Mouse (Mus musculus): ENCODE data around the gene Sorbs2. TPM values are rescaled to one million over a fixed set of nuclear protein-coding genes. Genes with fewer than 3 reads are reported as not detected.

The Sorbs2 gene
- polyA plus RNA-seq, 1 experiment from 2014 or later = 32.2 TPM

DNA sequence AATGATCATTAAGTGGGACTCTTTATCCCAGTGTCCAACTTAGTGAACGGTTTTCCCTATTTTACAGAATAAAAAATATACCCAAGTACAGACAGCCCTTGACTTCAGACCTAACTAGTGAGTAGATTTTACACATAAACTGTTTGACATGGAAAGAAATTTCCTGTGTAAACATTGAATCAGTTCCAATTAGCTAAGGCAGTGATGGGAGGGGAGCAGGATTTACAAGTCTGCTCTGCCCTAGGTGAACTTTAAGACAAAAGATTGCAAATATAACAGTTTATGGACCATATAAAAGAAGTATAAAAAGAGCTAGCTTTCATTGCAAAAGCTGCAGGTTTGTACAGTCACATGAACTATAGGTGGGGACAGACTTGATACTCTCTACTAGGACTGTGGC, 253.5 kb downstream of the Sorbs2 start:
- ATAC-seq (ENCODE audit: low read depth) (no peak), DNase-seq (ENCODE audit: low spot score) (no peak)
- H3K27me3 ChIP-seq (replicated peaks; ENCODE audit: control insufficient read depth, insufficient read depth, low read length) = no peaks in the 10 kb centered on the region
- H3K9me3 ChIP-seq (ENCODE audit: control insufficient read depth, low read length) = no peaks in the 10 kb centered on the region
- H3K4me1 ChIP-seq (ENCODE audit: control insufficient read depth, insufficient read depth, low read length) = 0 out of 2 replicates have a peak, but pooled peaks cover 3% of the 10 kb centered on the region
- H3K36me3 ChIP-seq (ENCODE audit: control insufficient read depth, insufficient read depth, low read length) = no peaks in the 10 kb centered on the region
- no peak overlapping the region for H3K4me3 ChIP-seq (ENCODE audit: low read depth, low read length)
- no peak overlapping the region for H3K9ac ChIP-seq (ENCODE audit: low read depth, low read length)
- H3K4me2 ChIP-seq (ENCODE audit: low read depth, low read length) = no peak overlapping the region
- WGBS = 69% methylated on average over 1 of the region's 1 CpGs
- H3K27ac ChIP-seq (replicated peaks; ENCODE audit: low read depth, low read length) = no peak overlapping the region

- 66% methylated on average over 13 of the region's 15 CpGs for WGBS
- Histone ChIP-seq H3K36me3 (ENCODE audit: control insufficient read depth, insufficient read depth, low read length) (no peaks in the 10 kb centered on the region), H3K9ac (ENCODE audit: low read depth, low read length) (no peak overlapping the region), H3K9me3 (ENCODE audit: control insufficient read depth, low read length) (no peaks in the 10 kb centered on the region), H3K4me3 (ENCODE audit: low read depth, low read length) (no peak overlapping the region), H3K4me2 (ENCODE audit: low read depth, low read length) (no peak overlapping the region), H3K27me3 (replicated peaks; ENCODE audit: control insufficient read depth, insufficient read depth, low read length) (no peaks in the 10 kb centered on the region), H3K27ac (replicated peaks; ENCODE audit: low read depth, low read length) (no peak overlapping the region), H3K4me1 (ENCODE audit: control insufficient read depth, insufficient read depth, low read length) (0 out of 2 replicates have a peak, but pooled peaks cover 3% of the 10 kb centered on the region)
- ATAC-seq (ENCODE audit: low read depth) (no peak), DNase-seq (ENCODE audit: low spot score) (no peak)
Measured at GRCm38 (mm10) chr8:45762982-45763689, 255.5 kb downstream of the Sorbs2 start.

DNA sequence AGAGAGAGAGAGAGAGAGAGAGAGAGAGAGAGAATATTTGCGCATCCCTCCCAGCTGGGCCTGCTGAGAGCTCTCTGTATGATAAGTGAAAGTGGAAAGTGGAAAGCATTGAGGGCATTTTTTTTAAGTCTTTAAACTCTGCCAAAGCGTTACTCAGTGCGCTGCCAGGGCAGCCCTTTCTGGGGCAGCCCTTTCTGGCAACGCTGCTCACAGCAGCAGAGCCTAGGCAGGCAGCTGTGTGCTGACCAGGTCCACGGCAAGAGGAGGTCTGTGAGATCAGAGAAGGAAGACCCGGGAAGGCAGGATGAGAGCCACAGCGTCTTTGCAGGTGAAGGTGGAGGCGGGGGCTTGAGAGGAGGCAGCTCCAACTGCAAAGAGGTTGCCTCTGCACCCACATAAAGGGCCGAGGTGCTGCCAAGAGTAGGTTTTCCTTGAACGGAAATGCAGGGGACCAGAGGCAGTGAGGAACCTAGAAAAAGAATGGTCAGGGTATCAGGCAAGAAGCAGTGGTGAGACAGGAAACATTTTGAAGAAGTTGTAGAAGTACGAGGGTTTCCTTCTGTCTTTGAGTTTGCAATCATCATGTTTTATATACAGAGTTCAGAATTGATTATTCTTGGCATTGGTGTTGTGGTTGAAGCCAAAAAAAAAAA, 256.2 kb downstream of the Sorbs2 start:
- Histone ChIP-seq H3K27me3 (replicated peaks; ENCODE audit: control insufficient read depth, insufficient read depth, low read length) (no peaks in the 10 kb centered on the region), H3K9ac (ENCODE audit: low read depth, low read length) (no peak overlapping the region), H3K4me2 (ENCODE audit: low read depth, low read length) (no peak overlapping the region), H3K4me1 (ENCODE audit: control insufficient read depth, insufficient read depth, low read length) (0 out of 2 replicates have a peak, but pooled peaks cover 3% of the 10 kb centered on the region), H3K27ac (replicated peaks; ENCODE audit: low read depth, low read length) (no peak overlapping the region; the same call in 1 of the 2 replicates), H3K4me3 (ENCODE audit: low read depth, low read length) (no peak overlapping the region), H3K9me3 (ENCODE audit: control insufficient read depth, low read length) (no peaks in the 10 kb centered on the region), H3K36me3 (ENCODE audit: control insufficient read depth, insufficient read depth, low read length) (no peaks in the 10 kb centered on the region)
- DNase-seq (ENCODE audit: low spot score) (peak; percentile 32), ATAC-seq (ENCODE audit: low read depth) (no peak)
- 47% methylated on average over 11 of the region's 11 CpGs for WGBS

- WGBS = 83% methylated on average over 11 of the region's 11 CpGs
- DNase-seq (ENCODE audit: low spot score) (no peak), ATAC-seq (ENCODE audit: low read depth) (no peak)
- no peaks in the 10 kb centered on the region for H3K27me3 ChIP-seq (replicated peaks; ENCODE audit: control insufficient read depth, insufficient read depth, low read length)
- H3K4me2 ChIP-seq (ENCODE audit: low read depth, low read length) = no peak overlapping the region
- H3K4me3 ChIP-seq (ENCODE audit: low read depth, low read length) = no peak overlapping the region
- no peaks in the 10 kb centered on the region for H3K9me3 ChIP-seq (ENCODE audit: control insufficient read depth, low read length)
- H3K27ac ChIP-seq (replicated peaks; ENCODE audit: low read depth, low read length) = no peak overlapping the region
- 0 out of 2 replicates have a peak, but pooled peaks cover 7% of the 10 kb centered on the region for H3K36me3 ChIP-seq (ENCODE audit: control insufficient read depth, insufficient read depth, low read length)
- no peak overlapping the region for H3K9ac ChIP-seq (ENCODE audit: low read depth, low read length)
- H3K4me1 ChIP-seq (ENCODE audit: control insufficient read depth, insufficient read depth, low read length) = 0 out of 2 replicates have a peak, but pooled peaks cover 3% of the 10 kb centered on the region
Measured at GRCm38 (mm10) chr8:45766138-45766537, 258.6 kb downstream of the Sorbs2 start.

GRCm38 (mm10) chr8:45774841-45775240, 267.3 kb downstream of the Sorbs2 start:
- DNase-seq (ENCODE audit: low spot score) (no peak), ATAC-seq (ENCODE audit: low read depth) (no peak)
- H3K4me1 ChIP-seq (ENCODE audit: control insufficient read depth, insufficient read depth, low read length) = no peaks in the 10 kb centered on the region

DNA sequence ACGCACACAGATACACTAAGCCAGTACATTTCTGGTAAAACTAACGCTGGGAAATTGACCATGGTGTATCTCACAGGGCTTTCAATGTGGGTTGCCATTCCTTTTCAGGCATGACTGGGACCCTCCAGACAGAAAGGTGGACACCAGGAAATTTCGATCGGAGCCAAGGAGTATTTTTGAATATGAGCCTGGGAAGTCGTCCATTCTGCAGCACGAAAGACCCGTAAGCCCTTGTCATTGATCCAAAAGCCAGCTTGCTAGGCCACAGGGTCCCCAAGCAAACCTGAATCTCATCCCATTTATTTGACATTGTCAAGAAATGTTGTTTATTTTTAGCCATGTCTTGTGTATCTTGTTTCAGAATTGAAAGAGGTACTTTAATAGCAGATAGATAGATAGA, 267.9 kb downstream of the Sorbs2 start:
- Histone ChIP-seq H3K4me2 (ENCODE audit: low read depth, low read length) (no peak overlapping the region), H3K27me3 (replicated peaks; ENCODE audit: control insufficient read depth, insufficient read depth, low read length) (no peaks in the 10 kb centered on the region), H3K4me1 (ENCODE audit: control insufficient read depth, insufficient read depth, low read length) (no peaks in the 10 kb centered on the region), H3K9ac (ENCODE audit: low read depth, low read length) (no peak overlapping the region), H3K9me3 (ENCODE audit: control insufficient read depth, low read length) (no peaks in the 10 kb centered on the region), H3K4me3 (ENCODE audit: low read depth, low read length) (no peak overlapping the region), H3K36me3 (ENCODE audit: control insufficient read depth, insufficient read depth, low read length) (0 out of 2 replicates have a peak, but pooled peaks cover 5% of the 10 kb centered on the region), H3K27ac (replicated peaks; ENCODE audit: low read depth, low read length) (no peak overlapping the region)
- 92% methylated on average over 7 of the region's 7 CpGs for WGBS
- ATAC-seq (ENCODE audit: low read depth) (no peak), DNase-seq (ENCODE audit: low spot score) (no peak)

More at GRCm38 (mm10) chr8:45774841-45775240, 267.3 kb downstream of the Sorbs2 start:
- no peak overlapping the region for H3K4me2 ChIP-seq (ENCODE audit: low read depth, low read length)
- H3K36me3 ChIP-seq (ENCODE audit: control insufficient read depth, insufficient read depth, low read length) = 0 out of 2 replicates have a peak, but pooled peaks cover 7% of the 10 kb centered on the region
- H3K9me3 ChIP-seq (ENCODE audit: control insufficient read depth, low read length) = no peaks in the 10 kb centered on the region
- H3K9ac ChIP-seq (ENCODE audit: low read depth, low read length) = no peak overlapping the region
- H3K4me3 ChIP-seq (ENCODE audit: low read depth, low read length) = no peak overlapping the region
- no peaks in the 10 kb centered on the region for H3K27me3 ChIP-seq (replicated peaks; ENCODE audit: control insufficient read depth, insufficient read depth, low read length)
- H3K27ac ChIP-seq (replicated peaks; ENCODE audit: low read depth, low read length) = no peak overlapping the region
- 77% methylated on average over 5 of the region's 5 CpGs for WGBS

DNA sequence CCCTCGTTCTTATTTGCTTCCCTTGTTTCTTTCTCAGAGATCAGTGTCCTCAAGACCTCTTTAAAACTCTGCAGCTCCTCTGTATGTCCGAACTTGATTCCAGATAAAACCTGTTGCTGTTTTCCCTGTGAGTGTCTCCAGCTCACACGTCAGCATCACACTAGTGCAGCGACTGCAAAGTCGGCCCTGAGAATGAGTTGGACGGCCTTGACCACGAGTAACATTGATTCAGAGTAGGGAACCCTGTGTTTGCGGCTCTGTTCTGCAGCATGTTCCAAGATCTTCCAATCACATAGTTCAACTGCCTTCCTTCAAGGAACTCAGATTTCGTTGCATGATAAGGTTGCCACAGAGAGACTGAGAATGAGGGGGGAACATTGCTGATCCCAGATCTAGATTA, 268.8 kb downstream of the Sorbs2 start:
- DNase-seq (ENCODE audit: low spot score) (no peak), ATAC-seq (ENCODE audit: low read depth) (no peak)
- Histone ChIP-seq H3K9me3 (ENCODE audit: control insufficient read depth, low read length) (no peaks in the 10 kb centered on the region), H3K4me3 (ENCODE audit: low read depth, low read length) (no peak overlapping the region), H3K9ac (ENCODE audit: low read depth, low read length) (no peak overlapping the region), H3K27me3 (replicated peaks; ENCODE audit: control insufficient read depth, insufficient read depth, low read length) (no peaks in the 10 kb centered on the region), H3K4me1 (ENCODE audit: control insufficient read depth, insufficient read depth, low read length) (no peaks in the 10 kb centered on the region), H3K27ac (replicated peaks; ENCODE audit: low read depth, low read length) (no peak overlapping the region), H3K4me2 (ENCODE audit: low read depth, low read length) (no peak overlapping the region), H3K36me3 (ENCODE audit: control insufficient read depth, insufficient read depth, low read length) (no peaks in the 10 kb centered on the region)
- WGBS = 85% methylated on average over 9 of the region's 9 CpGs

DNA sequence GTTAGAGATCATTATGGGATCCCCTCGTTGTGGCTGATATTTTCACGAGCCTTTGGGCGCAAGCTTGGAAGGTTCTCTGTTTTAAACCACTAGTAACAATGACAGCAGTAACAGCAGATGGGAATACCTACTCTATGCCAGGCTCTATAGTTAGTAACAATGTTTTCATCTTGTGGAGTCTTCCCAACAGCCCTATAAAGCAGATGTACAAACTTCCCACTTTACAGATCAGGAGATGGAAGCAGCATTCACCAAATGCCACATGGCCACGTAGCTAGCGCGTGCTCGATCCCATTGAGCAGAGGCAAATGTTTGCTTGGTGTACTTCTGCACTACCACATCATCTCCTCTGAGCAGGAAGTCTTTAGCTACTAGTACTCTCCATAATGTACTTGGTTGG, 269.4 kb downstream of the Sorbs2 start:
- WGBS = 96% methylated on average over 7 of the region's 7 CpGs
- DNase-seq (ENCODE audit: low spot score) (no peak), ATAC-seq (ENCODE audit: low read depth) (no peak)
- H3K4me1 ChIP-seq (ENCODE audit: control insufficient read depth, insufficient read depth, low read length) = no peaks in the 10 kb centered on the region
- no peaks in the 10 kb centered on the region for H3K36me3 ChIP-seq (ENCODE audit: control insufficient read depth, insufficient read depth, low read length)
- H3K4me3 ChIP-seq (ENCODE audit: low read depth, low read length) = no peak overlapping the region
- no peak overlapping the region for H3K4me2 ChIP-seq (ENCODE audit: low read depth, low read length)
- no peaks in the 10 kb centered on the region for H3K27me3 ChIP-seq (replicated peaks; ENCODE audit: control insufficient read depth, insufficient read depth, low read length)
- H3K9me3 ChIP-seq (ENCODE audit: control insufficient read depth, low read length) = no peaks in the 10 kb centered on the region
- H3K27ac ChIP-seq (replicated peaks; ENCODE audit: low read depth, low read length) = no peak overlapping the region
- no peak overlapping the region for H3K9ac ChIP-seq (ENCODE audit: low read depth, low read length)
